Mouse (Mus musculus): ENCODE measurements around the gene Pbp2.

Gene Pbp2

DNA sequence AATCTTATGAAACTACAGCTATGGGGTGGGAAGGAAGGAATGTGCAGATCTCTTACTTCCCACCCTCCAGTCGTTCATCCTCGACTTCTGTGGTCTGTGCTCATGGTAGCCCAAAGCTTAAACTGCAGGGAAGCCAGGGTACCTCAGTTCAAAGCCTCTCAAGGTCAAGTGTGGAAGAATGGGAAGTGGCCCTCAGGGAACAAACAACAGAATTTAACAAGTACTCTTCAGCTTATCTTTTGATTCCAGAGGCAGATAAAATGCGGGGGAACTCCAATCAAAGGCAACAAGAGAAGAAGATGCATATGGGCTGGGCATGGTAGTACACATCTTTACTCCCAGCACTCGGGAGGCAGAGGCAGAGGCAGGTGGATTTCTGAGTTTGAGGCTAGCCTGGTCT, 9.7 kb downstream of the Pbp2 start:
- DNase-seq, result no peak

- DNase-seq, result no peak
These were observed 11.1 kb downstream of the Pbp2 start for GRCm38 (mm10) chr6:135299024-135299550.

DNA sequence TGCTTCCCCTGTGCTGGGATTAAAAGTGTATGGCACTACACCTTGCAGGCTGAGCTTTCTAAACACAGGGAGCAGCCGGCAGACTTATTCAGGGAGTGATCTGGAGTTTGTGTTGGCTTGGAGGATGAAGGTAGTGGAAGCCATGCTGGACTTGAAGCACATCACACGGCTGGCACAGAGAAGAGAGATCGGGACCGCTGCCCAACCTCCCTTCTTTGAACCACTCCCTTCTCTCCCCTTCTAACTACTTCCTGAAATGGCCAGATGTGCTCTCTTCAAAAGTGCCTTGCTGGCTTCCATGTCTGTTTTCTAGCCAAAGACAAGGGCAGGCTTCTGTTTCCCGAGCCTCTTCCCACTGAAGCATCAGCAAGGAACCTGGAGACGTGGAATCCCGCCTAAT, 12.6 kb downstream of the Pbp2 start:
- peak; percentile 90 for DNase-seq

- peak; percentile 99 for DNase-seq
These were observed 13.9 kb downstream of the Pbp2 start for GRCm38 (mm10) chr6:135296267-135296666.

DNA sequence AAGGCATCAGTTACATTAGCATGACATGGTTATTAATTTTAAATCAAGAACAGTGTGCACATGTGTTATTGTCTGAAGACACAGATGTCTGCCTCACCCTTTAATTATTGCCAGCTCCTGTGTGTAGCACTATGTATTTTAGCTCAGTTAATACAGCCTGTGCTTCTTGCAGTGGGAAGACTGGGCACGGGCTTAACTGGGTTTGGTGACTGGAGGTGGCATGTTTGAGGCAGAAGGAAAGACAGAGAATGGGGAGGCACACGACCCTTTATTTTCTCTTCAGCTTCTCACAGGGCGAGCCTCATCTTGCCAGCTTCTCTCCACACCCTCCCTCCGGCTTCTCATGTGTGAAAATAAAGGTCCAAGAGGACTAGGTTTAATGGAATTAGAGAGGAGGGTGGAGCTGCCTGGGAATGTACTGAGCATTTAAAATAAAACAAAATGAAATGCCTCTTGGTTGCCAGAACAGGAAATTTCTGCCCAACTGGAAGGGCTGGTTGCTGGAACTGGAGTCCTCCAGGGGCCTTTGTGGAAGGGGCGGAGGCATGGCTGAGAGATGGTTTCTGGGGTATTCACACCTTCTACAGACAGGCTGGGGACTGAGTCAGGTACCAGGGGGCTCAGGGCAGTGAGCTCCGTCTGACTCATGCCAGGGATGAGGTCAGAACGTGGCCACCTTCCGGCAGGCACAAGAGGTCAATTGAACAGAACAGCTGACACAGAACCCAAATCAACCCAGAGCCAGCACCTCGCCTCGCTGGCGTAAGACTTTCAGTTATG, 14.9 kb downstream of the Pbp2 start:
- peak; percentile 94 for DNase-seq

- DNase-seq, result no peak
These were observed 16.1 kb downstream of the Pbp2 start for GRCm38 (mm10) chr6:135294150-135294549.

DNA sequence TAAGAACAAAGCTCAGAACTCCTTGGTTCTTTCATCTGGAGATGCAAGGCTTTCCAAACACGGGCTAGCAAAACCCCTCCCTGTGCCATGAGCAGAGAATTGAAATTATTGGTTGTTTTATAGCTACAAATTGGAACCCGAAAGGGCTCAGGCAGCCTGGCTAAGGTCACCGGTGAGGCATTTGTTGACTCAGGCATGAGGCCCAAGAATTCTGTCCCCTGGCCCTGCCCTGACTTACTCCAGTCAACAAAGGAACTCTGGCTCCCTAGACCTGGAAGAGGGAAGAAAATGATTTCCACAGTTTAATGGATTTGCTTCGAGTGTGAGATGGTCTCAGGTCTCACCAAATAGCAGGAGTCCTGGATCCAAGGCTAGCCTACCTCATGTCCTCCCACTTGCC, 17.8 kb downstream of the Pbp2 start:
- no peak for DNase-seq

DNA sequence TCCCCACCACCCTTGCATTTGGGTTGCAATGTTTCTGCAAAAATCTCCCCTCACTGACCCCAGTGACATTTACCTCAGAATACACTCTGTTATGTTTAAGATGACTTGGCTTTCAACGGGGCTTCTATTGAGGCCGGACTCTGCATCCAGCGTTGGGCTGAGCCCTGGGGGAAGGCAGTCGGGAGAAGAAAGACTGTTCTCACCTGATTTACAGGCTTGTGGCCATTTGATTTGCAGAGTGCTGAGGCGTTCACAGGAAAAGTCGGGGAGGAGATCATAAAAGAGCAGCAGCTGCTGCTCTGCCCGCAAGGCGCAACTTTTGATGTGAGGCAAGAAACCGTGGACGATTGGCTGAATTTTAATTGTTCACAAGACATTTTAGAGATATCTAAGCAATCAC, 30.3 kb downstream of the Pbp2 start:
- peak; percentile 70 for DNase-seq

DNA sequence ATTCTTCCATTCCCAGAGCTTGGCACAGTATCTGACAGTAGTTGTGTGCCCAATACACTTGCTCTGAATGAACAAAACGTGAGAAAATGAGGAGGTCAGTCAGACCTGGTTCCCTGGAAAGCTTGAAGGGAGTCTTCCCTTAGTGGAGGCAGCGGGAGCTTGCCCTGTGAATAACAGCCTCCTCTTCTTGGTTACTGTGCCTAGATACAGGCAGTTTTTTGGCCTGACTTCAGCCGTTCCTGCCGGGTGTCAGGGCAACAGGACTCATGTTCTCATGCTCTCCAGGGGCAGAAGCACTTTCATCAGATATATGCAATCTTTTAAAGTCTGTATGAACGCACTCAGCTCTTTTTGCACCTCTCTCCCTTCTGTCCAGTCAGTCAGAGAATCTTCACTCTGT, 30.9 kb downstream of the Pbp2 start:
- peak; percentile 49 for DNase-seq

GRCm38 (mm10) chr6:135278302-135278701, 31.9 kb downstream of the Pbp2 start:
- DNase-seq, result peak; percentile 3

- DNase-seq, result peak; percentile 76
These were observed 33.5 kb downstream of the Pbp2 start for GRCm38 (mm10) chr6:135276474-135277295.

DNA sequence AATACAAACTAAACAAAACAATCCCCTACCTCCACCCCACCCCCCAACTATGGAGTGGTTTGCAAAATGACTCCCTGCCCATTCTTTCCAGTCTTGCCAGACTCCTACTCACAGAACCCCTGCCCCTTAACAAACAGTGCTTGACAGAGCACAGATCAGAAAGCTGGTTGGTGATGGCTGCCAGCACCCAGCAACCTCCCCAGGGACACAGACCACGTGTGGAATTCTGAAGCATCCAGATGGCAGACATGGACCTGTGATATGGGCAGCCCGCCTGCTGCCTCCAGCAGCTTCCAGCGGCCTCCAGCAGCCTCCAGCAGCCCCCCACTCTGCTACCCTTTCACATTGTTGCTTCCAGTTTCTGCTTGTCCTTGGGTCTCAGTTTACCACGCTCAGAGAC, 35.0 kb downstream of the Pbp2 start:
- DNase-seq, result peak; percentile 24

DNA sequence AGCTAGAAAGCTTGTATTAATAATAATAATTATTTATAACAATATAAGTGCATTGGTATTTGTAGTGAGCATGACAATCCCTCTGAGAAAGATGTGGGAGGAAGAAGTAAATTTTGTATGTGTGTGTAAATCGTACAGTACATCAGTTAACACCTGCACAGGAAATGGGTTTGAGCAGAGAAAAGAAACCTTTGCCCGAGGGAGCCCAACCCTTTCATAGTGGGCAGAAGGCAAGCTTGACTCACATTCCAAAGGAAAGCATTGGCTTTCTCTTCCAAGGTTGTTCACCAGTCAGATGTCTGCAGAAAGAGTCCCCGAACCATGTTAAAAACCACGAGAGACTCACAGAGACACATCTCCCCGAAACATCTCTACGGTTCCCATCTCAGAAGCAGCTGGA, 37.1 kb downstream of the Pbp2 start:
- peak; percentile 36 for DNase-seq

- DNase-seq, result peak; percentile 15
These were observed 38.4 kb downstream of the Pbp2 start for GRCm38 (mm10) chr6:135271761-135272160.

GRCm38 (mm10) chr6:135269626-135270025, 40.6 kb downstream of the Pbp2 start:
- DNase-seq, result peak; percentile 80

- DNase-seq, result peak; percentile 91
These were observed 41.8 kb downstream of the Pbp2 start for GRCm38 (mm10) chr6:135268392-135268791.

- DNase-seq, result peak; percentile 29
These were observed 43.0 kb downstream of the Pbp2 start for GRCm38 (mm10) chr6:135267221-135267620.

- no peak for DNase-seq
These were observed 44.1 kb downstream of the Pbp2 start for GRCm38 (mm10) chr6:135266056-135266455.

- DNase-seq, result peak; percentile 34
These were observed 46.1 kb downstream of the Pbp2 start for GRCm38 (mm10) chr6:135264136-135264535.

DNA sequence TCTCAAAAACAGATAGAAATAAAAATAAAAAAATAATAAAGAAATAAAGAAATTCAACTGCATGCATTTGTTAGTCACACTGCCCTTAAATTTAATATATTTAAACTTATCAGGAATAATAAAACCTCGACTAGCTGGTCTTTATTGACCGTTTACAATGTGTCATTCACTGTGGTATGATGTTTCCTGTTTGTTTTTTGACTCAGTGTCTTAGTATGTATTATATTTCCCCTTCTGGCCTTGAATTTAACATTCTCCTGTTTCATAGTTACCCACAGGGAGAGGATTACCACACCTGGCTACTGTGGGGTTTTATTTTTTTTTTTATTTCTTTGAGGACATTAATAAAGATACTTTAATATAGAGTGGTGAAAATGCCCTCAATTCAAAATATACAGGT, 47.6 kb downstream of the Pbp2 start:
- no peak for DNase-seq

DNA sequence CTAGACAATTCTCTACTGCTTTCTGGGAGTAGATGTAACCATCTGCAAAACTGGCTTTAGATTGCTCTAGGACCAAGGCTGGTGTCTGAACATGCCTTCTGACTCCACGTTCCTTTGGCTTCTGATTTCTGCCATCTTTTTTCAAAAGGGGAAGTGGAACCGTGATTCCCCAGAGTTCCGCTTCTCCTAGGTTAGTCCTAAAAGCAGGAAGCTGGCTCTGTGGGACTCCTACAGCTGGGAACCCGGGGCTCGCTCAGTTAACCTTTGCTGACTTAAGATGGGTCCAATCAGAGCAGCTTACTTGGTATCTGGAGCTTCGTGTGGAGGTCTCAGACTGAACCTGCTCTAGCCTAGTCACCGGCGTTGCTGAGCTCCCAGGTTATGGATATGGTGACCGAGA, 49.1 kb downstream of the Pbp2 start:
- DNase-seq, result no peak

- DNase-seq, result no peak
These were observed 49.8 kb downstream of the Pbp2 start for GRCm38 (mm10) chr6:135260435-135260834.

Data from heart, adult 11 months (tissue).